Mouse (Mus musculus) kidney, postnatal 25 days (tissue): ENCODE data around the gene Ntn4.
A peak's percentile ranks its signal among the peaks of the same experiment; 100 is the strongest.

Experiments used
- DNase-seq, 2 experiments: peaks; one replicate each; pipeline ENCODE4 v3.0.0; 2021; ENCODE audit warnings: mixed read lengths in 2 of 2

Gene Ntn4

DNA sequence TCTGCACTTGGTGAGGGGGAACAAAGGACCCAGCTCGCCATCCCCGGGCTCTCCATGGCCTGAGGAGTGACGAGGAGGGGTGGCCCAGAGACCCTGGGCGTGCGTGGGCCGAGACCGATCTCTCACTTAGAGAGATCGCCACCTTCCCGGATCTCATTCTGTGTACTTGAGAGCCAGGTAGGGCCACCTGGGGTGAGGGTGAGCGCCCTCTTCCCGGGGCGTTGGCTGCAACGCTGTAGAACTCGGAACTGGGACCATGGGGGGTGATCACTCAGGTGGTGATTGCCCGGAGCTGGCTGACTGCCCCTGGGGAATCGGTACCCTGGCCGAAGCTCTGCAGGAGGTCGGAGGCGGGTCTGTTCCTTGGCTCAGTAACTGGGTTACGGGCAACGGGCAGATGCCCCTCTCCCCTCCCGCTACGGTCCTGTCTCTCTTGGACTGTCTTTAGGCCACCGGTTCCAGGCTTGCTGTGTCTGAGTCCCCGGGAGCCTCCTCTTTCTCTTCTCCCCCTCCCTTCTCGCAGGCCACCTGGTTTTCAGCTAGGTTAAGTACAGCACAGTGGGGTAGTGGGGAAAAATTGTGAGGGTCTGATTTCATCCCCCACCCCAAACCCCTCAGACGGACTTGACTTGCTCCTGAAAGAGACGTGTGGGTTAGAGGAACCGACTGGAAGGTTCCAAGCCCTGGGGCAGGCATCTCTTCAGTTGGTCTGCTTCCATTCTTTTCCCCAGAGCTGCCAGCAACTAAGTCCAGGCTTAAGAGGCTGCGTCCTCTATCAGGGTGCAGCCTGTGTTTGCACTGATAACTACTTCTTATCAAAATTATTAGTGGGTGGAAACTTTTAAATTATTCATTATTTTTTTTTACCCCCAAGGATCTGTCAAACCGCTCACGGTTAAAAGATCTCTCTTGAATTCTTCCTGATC is 1.6 kb downstream of the Ntn4 start:
- DNase-seq = peak; percentile 83 to 92

DNA sequence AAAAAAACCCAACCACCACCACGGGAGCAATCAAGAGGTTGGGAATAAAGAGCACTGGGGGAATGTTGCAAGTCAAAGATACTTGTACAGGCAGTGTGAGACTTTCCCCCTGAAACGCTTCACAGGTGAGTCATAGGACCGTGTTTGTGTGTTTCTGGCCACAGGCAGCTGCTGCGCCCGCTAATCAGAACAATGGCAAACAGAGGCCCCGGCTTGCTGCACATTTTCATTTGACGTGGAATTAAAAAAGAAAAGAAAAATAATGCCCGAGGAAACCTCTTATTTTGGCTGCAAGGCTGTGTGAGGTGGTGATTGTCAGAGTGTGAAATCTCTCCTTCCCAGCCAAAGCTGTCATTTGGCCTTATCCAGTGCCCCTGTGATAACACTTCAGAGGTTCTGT is 2.4 kb downstream of the Ntn4 start:
- DNase-seq = no peak

DNA sequence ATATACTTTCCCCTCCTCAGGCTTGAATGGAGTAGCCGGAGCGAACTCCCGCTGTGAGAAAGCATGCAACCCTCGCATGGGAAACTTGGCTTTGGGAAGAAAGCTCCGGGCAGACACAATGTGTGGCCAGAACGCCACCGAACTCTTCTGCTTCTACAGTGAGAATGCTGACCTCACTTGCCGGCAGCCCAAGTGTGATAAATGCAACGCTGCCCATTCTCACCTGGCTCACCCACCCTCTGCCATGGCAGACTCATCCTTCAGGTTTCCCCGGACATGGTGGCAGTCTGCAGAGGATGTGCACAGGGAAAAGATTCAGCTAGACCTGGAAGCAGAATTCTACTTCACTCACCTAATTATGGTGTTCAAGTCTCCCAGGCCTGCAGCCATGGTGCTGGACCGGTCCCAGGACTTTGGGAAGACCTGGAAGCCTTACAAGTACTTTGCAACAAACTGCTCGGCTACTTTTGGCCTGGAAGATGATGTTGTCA is 4.0 kb downstream of the Ntn4 start:
- no peak for DNase-seq

DNA sequence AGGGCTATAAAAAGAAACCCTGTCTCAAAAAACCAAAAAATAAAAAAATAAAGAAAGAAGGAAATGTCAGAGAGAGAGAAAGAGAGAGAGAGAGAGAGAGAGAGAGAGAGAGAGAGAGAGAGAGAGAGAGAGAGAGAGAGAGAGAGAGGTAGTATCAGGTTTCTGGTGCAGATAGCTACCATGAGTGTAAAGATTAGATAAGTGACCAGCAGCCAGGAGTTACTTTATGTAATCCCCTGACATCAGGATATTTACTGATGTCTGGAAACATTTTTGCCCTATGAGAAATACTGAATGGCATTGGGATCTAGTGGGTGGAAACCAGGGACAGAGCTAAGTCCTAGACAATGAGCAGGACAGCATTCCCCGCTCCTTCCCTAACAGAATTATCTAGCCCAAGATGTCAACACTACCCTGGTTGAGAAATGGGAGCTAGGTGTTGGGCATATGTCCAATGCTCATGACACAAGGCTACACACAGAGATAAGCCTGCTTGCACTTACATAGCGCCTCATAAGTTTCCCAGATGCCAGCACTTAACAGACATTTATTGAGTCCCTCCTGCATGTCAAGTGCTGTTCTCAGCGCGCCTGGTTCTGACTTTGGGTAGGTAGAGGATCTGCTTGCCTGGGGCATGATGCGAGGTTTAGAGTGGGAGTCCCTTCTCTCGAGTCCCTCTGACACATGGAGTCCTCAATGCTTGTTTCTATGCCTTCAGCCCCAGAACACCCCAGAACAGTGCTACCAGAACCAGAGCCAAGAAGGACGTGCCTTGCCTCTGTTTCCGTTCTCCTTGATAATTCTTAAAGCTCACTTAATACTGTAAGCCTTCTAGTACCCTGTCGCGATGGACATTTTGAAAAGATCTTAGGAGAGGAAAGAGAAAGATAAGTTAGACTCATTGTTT is 7.4 kb downstream of the Ntn4 start:
- DNase-seq = no peak

DNA sequence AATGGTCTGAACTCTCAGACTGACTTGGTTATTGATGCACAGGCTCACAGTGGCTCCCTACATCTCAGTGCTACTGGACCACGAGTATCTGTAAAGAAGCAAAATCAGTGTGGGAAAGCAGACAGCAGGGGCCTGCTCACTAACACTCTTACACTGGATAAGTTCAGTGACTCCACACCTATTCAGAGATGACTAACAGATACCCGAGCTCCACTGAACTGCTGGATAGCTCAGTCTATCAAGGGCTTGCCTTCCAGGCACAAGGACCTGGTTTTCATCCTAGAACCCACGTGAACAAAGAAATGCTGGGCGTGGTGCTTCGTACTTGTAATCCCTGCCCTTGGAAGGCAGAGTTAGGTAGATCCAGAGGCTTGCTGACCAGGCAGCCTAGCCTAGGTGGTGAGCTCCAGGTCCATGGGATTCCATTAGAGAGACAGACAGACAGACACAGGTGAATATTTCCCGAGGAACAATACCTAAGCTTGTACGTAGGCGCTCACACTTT is 8.2 kb downstream of the Ntn4 start:
- DNase-seq = no peak

DNA sequence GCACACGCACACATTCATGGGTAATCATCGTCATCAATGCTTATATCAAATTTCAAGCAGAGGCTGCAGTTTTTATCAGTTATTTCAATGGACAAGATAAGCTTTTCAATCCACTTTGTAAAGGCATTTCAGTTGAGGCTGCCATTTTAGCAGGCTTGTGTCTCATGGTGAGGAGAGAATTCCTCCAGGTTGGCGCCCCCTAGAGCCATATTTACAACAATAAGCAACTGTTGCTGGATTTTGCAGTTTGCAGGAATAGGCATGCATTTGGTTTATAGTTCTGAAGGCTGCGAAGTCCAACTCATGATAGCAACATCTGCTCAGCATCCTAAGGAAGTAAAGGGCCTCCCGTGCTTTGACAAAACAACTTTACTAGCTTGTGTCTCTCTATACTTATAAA is 8.6 kb downstream of the Ntn4 start:
- DNase-seq = peak in 1 of 2 experiments; percentile 27

DNA sequence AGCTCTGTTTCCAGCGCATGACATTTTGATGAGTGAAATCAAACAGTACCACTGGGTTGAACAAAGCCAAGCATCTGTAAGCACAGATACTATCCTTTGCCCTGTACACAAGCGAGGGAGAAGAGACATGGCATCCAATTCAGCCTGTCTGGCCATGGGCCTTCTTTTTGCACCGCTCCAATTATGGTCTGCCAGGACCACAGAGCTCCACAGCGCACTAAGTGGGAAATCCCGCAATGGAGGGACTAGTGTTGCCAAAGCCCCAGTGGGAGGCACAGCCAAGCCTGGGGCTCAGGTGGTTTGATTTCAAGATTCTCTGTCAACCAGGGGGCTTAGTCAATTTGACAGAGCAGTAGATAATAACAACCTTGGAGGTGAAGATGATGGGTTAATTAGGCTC is 9.1 kb downstream of the Ntn4 start:
- DNase-seq = no peak

DNA sequence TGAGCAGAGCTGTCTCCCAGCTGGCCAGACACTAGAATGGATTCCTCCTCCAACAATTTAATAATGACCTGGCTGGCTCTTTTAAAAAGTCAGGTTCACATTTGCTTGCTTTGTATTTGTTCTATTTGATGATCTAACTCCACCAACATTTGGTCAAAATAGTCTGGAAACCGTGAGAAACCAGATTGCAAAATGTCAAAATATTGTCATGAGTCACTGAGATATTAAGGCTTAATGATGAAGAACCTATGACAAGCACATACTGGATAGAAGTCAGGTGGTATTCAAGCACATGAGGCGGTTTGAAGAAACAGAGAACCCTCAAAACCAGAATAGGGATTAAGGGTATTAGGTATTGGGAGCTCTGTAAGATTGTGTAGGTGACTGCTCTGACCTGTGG is 12.8 kb downstream of the Ntn4 start:
- DNase-seq = no peak

DNA sequence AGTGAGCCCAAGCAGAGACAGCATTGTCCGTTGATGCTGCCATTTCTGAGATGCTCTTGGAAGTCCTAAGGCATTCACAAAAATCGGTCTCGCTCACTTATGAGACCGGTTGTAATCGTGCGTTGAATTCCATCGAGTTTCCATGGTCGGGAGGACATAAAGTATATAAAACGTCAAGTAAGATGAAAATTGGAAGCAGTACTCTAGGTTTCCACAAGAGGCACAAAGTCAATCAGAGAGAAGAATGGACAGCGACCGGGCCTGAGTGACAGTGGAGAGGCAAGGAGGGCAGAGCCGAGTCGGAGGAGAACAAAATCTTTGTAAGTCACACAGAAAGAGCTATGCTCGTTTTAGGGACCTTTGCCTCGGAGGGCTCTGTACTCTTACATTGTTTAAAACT is 14.9 kb downstream of the Ntn4 start:
- no peak for DNase-seq

DNA sequence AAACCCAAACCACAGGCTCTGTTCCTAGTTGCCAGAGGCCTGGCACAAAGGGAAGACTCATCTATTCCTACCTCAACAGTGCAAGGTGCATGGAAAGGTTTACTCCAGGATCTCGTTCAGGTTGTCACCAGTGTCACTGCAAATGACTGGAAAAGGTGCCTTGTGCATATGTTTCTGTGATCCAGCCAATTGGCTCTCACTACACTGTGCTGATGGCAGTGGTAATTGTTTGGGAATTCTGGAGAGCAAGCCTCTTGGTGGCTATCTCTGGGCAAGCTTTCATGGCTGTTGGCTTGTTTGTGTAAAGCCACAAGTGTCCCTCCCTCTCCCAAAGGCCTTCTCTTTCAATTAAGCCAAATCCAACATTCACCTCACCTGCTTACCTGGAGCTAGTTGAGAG is 19.3 kb downstream of the Ntn4 start:
- no peak for DNase-seq

DNA sequence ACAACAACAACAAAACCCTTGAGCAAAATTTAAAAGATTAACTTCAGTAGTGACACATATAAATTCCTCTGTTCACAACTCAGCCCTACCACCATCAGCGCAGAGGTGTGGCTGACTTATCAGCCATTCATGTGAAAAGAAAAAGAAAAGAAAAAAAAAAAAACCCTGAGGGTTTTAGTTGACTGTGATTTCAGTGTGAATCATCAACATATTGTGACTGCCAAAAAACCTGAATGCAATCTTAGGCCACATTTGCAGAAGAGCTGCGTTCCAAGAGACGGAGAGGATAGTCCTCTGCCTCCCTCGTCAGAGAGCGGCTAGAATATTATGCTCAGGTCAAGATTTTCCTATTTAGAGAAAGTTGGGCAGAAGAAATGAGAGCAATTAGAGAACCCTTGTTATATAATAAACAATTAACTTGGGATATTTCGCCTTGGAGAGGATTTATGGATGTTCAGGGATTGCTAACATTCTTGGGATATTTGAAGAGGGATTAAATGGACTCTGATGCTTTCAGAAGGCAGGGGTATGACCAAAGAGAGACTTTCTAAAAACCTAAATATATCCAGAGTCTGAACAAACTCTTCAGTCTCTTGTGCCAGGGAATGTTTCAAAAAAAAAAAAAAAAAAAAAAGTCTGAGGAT is 21.0 kb downstream of the Ntn4 start:
- no peak for DNase-seq

DNA sequence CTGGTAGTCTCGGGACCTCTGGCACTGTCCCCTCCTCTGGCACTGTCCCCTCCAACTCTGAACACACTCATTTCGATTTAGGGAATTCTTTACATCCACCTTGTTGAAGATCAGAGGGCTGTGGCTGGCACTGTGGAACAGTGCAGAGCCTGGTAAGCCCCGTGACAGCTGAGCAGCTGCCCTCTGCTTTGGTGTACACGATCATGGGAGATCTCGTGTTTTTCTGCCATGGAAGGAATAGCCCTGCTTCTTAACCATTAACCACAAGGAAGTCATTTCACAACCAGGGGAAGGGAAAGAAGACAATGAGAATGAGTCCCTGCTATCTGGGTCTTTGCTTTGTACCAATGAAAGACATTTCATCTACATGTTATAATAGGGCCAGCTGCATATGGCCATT is 21.5 kb downstream of the Ntn4 start:
- DNase-seq = peak; percentile 57 to 75

DNA sequence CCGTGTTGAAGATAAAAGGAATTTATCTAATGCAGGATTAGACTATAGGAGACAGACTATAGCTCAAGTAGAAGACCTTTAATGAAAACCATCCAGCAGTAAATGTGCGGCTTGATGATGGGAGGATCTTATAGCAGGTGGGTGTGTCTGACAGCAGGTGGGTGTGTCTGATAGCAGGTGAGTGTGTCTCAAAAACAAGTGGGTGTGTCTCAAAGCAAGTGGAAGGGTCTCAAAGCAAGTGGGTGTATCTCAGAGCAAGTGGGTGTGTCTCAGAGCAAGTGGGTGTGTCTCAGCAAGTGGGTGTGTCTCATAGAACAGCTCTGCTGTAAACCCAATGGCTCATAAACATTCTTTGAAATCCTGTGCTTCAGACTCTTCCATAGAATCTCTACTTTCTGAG is 25.7 kb downstream of the Ntn4 start:
- peak in 1 of 2 experiments; percentile 19 for DNase-seq

DNA sequence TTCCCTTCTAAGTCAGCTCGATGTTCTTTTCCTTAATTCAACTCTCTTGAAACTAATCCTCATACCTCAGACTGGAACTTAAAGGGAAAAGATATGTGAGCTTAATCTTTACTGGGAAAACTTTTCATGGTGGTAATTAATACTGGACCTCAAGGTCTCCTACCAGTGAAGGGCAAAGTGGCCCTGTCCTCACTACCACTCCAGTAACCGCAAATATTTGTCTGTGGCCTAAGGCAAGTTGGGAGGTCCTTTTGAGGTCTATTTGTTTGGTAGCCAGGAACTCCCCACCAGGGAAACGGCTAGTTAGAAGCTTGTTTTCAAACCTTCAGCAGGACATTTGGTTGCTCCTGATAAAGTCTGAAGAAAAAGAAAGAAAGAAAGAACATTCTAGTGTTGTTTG is 26.5 kb downstream of the Ntn4 start:
- DNase-seq = peak; percentile 29 to 61

DNA sequence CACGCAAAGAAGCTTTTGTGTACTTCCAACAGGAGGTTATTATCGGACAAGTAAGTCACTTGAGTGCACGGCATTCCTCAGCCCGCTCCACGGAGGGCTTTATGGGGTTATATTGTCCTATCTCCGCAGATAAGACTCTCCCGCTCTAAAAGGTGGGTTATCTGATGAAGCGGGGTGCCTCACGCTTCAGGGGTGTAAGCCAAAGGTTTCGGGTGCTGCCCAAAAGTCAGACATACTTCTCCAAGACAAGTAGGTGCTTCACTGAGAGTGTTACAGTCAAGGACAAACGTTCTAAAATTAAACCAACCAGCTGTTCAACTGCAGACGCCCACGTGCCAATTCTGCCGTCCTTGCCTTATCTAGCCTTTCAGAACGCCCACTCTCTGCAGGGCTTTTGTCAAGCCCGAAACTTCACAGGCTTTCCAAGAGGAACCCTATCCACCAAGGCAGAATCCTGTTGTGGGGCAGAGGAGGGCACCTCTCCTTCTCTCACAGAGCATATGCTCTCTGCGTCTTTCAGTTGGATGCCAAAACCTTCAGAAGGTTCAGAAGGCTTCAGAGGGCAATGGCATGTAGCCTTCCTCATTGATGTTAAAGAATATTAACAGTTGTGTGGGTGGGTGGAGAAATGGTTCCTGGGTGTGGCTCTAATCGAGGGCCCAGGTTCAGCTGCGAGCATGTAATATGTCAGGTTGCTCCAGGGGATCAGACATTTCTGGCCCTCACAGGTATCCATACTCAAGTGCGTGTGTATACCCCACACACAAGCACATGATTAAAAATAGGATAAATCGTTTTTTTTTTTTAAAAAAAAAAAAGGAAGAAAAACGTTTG is 32.4 kb downstream of the Ntn4 start:
- DNase-seq = no peak

DNA sequence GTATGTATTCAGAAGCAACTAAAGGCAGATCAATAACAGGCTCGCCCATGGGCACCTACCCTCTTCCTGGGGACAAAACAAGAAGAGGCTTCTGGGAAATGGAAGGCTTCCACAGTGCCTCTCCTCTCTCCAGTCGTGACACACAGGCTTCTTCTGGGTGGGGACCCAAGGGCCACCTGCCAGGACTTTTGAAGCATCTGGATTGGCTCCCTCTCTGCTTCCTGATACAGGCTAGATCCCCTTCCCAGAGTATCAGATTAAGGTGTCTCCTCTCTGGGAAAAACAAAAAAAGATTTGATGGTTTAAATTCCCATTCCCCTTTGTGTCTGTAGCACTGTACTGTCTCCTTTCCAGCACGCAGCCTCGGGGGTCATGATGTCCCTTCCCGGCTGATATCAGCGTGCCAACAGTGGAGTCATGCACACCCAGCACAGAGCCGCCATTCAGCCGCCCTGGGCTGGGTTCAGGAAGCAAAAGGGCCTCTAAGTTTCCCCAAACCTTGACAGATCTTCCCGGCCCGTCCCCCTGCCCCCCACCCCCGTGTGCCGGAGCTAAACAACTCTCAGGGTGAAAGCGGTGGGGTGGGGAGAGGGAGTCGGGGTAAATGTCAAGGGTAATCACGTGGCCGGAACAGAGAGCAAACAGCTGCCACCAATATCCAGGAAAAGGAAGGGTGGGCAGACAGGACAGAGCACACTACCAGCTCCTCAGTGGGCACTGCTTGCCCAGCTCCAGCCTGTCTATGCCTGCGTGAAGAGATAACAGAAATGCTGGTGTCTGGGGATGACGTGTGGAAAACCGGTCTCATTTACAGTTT is 38.9 kb downstream of the Ntn4 start:
- peak; percentile 30 to 54 for DNase-seq

DNA sequence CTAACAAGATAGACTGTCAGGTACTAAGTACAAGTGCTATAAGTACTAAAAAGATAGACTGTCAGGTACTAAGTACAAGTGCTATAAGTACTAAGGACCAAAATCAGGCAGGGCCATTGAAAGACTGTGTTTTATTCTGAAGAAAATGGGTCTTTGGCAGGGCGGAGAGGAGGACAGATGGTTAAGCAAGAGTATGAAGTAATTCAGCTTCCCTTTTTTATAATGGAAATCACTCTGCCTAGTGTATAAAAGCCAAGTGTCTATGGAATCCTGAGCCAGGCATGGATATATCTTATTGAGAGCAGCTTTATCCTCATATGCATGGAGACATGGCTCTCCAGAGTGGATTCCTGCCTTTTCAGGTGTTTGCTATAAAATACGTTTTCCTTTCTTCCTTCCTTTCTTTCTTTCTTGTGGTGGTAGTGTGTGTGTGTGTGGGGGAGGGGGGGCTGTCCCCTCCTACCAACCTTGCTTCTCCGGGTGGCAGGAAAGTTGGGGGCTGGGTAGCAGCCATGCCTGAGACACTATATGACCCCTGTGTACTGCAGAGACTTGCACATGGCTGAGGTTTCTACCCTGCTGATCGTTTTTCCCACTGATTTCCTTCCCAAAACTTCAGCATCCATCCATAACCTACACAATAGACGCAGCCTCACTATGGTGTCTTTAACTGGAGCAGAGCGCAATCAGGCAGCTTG is 40.3 kb downstream of the Ntn4 start:
- DNase-seq = no peak

DNA sequence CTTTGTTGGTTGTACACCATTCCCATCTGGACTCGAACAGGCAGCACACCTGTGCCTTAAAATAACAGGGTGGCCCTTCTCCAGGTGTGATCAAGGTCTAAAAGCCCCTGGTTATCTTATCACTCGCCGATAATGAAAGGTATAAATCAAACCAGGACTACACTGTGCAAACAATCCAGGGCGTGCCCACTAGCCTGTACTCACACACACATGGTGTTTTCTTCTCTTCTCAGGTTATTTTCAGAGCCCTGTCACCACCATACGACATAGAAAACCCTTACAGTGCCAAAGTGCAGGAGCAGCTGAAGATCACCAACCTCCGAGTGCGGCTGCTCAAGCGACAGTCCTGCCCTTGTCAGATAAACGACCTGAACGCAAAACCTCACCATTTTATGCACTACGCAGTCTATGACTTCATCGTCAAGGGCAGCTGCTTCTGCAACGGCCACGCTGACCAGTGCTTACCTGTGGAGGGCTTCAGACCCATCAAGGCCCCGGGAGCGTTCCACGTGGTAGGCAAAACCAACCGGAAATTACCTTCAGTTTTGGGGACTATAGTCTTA is 41.8 kb downstream of the Ntn4 start:
- DNase-seq = no peak

DNA sequence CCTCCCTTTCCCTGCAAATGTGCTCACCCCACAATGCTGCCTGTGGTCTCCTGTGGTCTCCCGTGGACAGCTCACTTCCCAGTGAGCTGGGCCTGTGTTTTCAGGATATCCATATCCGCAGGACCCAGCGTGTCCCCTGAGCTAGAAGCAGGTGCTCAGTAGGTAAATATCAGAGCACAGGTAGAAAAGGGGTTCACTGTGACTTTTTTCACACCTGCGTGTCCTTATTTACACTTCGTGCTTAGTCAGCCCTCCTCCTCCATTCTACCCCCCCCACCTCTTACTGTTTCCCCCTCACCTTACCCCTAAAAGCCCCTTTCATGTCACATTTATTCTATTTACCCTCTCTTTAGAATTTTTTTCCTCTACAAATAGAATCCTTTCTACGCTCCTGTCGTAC is 42.7 kb downstream of the Ntn4 start:
- DNase-seq = no peak

DNA sequence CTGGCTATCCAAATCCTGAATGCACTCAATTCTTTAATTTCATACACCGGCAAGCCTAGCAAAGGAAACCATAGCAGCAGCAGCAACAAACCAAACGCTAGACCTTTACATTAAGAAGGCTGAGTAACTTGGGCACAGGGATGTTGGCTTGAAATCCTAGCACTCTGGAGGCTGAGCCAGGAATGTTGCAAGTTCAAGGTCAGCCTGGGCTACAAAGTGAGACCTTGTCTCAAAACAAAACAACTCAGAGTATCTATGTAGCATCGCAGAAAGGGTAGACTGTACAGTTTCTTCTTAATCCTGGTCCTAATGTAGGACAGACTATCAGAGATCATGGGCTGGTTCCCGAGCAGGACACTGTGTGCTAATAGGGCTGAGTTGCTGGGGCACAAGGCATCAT is 43.4 kb downstream of the Ntn4 start:
- DNase-seq = no peak
